Mouse (Mus musculus): ENCODE data around the gene Ccdc182. TPM values are rescaled to one million over a fixed set of nuclear protein-coding genes. Genes with fewer than 3 reads are reported as not detected.

Ccdc182 gene
- polyA plus RNA-seq, 1 experiment, result not detected

DNA sequence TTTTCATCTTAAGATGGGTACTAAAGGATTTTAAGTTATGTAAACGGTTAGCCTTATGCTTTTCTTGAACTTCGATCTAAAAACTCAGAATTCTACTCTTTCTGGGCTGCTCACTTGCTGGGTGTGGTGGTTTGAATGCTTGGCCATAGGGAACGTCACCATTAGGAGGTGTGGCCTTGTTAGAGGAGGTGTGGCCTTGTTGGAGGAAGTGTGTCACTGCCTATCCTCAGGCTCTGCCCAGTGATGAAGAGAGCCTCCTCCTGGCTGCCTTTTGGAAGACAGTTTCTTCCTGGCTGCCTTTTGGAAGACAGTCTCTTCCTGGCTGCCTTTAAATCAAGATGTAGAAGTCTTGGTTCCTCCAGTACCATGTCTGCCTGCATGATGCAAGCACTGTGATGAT lies 22.0 kb upstream of the Ccdc182 start:
- TF ChIP-seq POLR2A (IDR thresholded peaks at IDR 0.05; ENCODE audit: low read depth, low read length), result no peak
- TF ChIP-seq CTCF (IDR thresholded peaks at IDR 0.05; ENCODE audit: extremely low read depth, insufficient read depth, insufficient read length, insufficient replicate concordance), result no peak
- Histone ChIP-seq H3K4me1 (ENCODE audit: control insufficient read depth, insufficient read depth, insufficient read length) (no peaks in the 10 kb centered on the region), H3K36me3 (ENCODE audit: control insufficient read depth, insufficient read depth, low read length) (no peaks in the 10 kb centered on the region), H3K4me3 (ENCODE audit: extremely low read depth, insufficient read depth, insufficient read length) (no peak overlapping the region), H3K27me3 (ENCODE audit: control insufficient read depth, insufficient read depth, low read length) (peaks cover 2% of the 10 kb centered on the region; the same call in 1 of the 2 replicates), H3K27ac (ENCODE audit: insufficient read depth, low read length) (no peak overlapping the region)
- WGBS, result 58% methylated on average over 3 of the region's 3 CpGs
- DNase-seq (ENCODE audit: low read depth in 1 of 2, low spot score in 2 of 2), result no peak

- 67% methylated on average over 23 of the region's 23 CpGs for WGBS
These were observed 19.6 kb upstream of the Ccdc182 start for GRCm38 (mm10) chr11:88274111-88274879.

GRCm38 (mm10) chr11:88274901-88275498 lies 18.9 kb upstream of the Ccdc182 start:
- 51% methylated on average over 13 of the region's 13 CpGs for WGBS
- Histone ChIP-seq H3K27me3 (ENCODE audit: control insufficient read depth, insufficient read depth, low read length) (peaks cover 2% of the 10 kb centered on the region; the same call in 1 of the 2 replicates), H3K27ac (ENCODE audit: insufficient read depth, low read length) (no peak overlapping the region), H3K4me3 (ENCODE audit: extremely low read depth, insufficient read depth, insufficient read length) (no peak overlapping the region), H3K4me1 (ENCODE audit: control insufficient read depth, insufficient read depth, insufficient read length) (no peaks in the 10 kb centered on the region), H3K36me3 (ENCODE audit: control insufficient read depth, insufficient read depth, low read length) (no peaks in the 10 kb centered on the region)
- TF ChIP-seq POLR2A (IDR thresholded peaks at IDR 0.05; ENCODE audit: low read depth, low read length) (no peak), CTCF (IDR thresholded peaks at IDR 0.05; ENCODE audit: extremely low read depth, insufficient read depth, insufficient read length, insufficient replicate concordance) (no peak)
- no peak for DNase-seq (ENCODE audit: low read depth in 1 of 2, low spot score in 2 of 2)

More at GRCm38 (mm10) chr11:88274111-88274879, 19.6 kb upstream of the Ccdc182 start:
- Histone ChIP-seq H3K4me1 (ENCODE audit: control insufficient read depth, insufficient read depth, insufficient read length) (no peaks in the 10 kb centered on the region), H3K27ac (ENCODE audit: insufficient read depth, low read length) (no peak overlapping the region), H3K27me3 (ENCODE audit: control insufficient read depth, insufficient read depth, low read length) (peaks cover 2% of the 10 kb centered on the region; the same call in 1 of the 2 replicates), H3K4me3 (ENCODE audit: extremely low read depth, insufficient read depth, insufficient read length) (no peak overlapping the region), H3K36me3 (ENCODE audit: control insufficient read depth, insufficient read depth, low read length) (no peaks in the 10 kb centered on the region)
- TF ChIP-seq POLR2A (IDR thresholded peaks at IDR 0.05; ENCODE audit: low read depth, low read length) (no peak), CTCF (IDR thresholded peaks at IDR 0.05; ENCODE audit: extremely low read depth, insufficient read depth, insufficient read length, insufficient replicate concordance) (no peak)
- no peak for DNase-seq (ENCODE audit: low read depth in 1 of 2, low spot score in 2 of 2)

DNA sequence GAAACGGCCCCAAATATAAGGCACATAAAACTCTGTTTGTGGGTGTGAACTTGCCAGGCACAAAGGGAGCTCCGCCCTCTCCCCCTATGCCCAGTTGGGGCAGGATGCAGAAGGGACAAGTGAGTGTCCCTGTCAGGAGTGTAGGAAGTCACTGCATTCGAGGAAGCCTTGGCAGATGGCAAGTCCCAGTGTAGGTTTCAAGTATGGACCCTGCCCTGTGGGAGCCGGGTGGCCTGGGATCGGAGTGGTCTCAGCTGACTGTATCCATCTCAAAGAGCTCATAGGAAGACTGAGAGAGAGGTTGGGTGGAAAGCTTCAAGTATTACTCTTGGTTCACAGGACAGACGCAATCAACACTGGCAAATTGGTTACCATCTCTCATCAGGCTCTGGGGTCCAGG lies 17.9 kb upstream of the Ccdc182 start:
- whole genome bisulfite sequencing, result 82% methylated on average over 6 of the region's 6 CpGs
- no peak for TF ChIP-seq CTCF (IDR thresholded peaks at IDR 0.05; ENCODE audit: extremely low read depth, insufficient read depth, insufficient read length, insufficient replicate concordance)
- no peak for TF ChIP-seq POLR2A (IDR thresholded peaks at IDR 0.05; ENCODE audit: low read depth, low read length)
- no peak overlapping the region for H3K27ac ChIP-seq (ENCODE audit: insufficient read depth, low read length)

DNA sequence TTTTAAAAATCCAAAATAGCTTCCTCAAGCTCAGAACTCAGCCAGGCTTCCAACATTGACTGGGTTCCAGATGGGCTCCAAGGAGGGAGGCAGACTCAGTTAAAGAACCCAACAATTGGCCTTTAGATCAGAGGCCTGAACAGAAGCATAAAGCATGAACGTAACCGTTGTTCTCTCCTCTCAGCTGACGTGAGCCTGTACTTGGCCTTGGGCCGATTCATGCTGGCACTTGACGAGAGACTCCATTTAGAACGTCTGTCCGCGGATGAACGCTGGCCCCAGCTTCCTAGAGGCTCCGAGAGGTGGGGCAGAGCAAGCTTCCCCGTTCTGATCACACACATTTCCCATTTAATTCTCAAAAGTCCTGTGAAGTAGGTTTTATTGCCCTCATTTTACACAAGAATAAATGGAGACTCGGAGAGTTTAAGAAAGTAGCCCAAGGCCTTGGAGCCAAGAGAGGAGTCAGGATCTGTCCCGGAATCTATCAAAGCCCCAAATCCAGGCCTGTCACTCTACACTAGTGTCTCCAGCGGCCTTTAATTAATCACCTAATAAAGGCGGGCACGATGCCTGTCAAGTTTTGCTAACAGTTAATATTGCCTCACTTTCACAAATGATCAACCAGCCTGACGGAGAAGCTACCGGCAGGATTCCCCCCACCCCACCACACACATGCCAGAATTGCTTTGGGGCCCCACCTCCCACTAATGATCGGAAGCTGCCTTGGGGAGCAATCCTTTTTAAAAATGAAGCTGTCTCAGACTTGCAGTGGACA lies 17.1 kb upstream of the Ccdc182 start:
- Histone ChIP-seq H3K36me3 (ENCODE audit: control insufficient read depth, insufficient read depth, low read length) (no peaks in the 10 kb centered on the region), H3K27ac (ENCODE audit: insufficient read depth, low read length) (no peak overlapping the region), H3K4me1 (ENCODE audit: control insufficient read depth, insufficient read depth, insufficient read length) (no peaks in the 10 kb centered on the region), H3K4me3 (ENCODE audit: extremely low read depth, insufficient read depth, insufficient read length) (no peak overlapping the region), H3K27me3 (ENCODE audit: control insufficient read depth, insufficient read depth, low read length) (peaks cover 2% of the 10 kb centered on the region; the same call in 1 of the 2 replicates)
- TF ChIP-seq POLR2A (IDR thresholded peaks at IDR 0.05; ENCODE audit: low read depth, low read length) (no peak), CTCF (IDR thresholded peaks at IDR 0.05; ENCODE audit: extremely low read depth, insufficient read depth, insufficient read length, insufficient replicate concordance) (no peak)
- WGBS, result 91% methylated on average over 19 of the region's 19 CpGs
- DNase-seq (ENCODE audit: low read depth in 1 of 2, low spot score in 2 of 2), result no peak

More for the DNA sequence above, 17.9 kb upstream of the Ccdc182 start:
- no peak for DNase-seq (ENCODE audit: low read depth in 1 of 2, low spot score in 2 of 2)
- no peak overlapping the region for H3K4me3 ChIP-seq (ENCODE audit: extremely low read depth, insufficient read depth, insufficient read length)
- no peaks in the 10 kb centered on the region for H3K36me3 ChIP-seq (ENCODE audit: control insufficient read depth, insufficient read depth, low read length)
- peaks cover 2% of the 10 kb centered on the region; the same call in 1 of the 2 replicates for H3K27me3 ChIP-seq (ENCODE audit: control insufficient read depth, insufficient read depth, low read length)
- H3K4me1 ChIP-seq (ENCODE audit: control insufficient read depth, insufficient read depth, insufficient read length), result no peaks in the 10 kb centered on the region

DNA sequence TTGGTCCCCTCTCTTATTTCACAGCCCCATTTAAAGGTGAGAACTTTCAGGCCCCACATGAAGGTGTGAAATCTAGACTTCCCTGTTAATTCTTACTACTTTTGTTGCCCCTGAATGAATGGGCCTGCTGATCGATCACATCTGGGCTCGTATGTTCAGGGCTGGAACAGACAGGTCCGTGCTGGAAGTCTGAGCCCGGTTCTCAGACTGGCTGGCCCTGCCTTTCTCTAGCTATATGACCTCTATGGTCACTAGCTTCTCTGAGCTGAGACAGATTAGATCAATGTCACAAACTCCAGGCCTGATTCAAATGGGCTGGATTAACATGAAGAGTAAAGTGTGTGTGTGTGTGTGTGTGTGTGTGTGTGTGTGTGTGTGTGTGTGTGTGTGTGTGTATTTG lies 14.9 kb upstream of the Ccdc182 start:
- Histone ChIP-seq H3K27ac (ENCODE audit: insufficient read depth, low read length) (no peak overlapping the region), H3K27me3 (ENCODE audit: control insufficient read depth, insufficient read depth, low read length) (peaks cover 2% of the 10 kb centered on the region; the same call in 1 of the 2 replicates), H3K4me3 (ENCODE audit: extremely low read depth, insufficient read depth, insufficient read length) (no peak overlapping the region), H3K36me3 (ENCODE audit: control insufficient read depth, insufficient read depth, low read length) (no peaks in the 10 kb centered on the region), H3K4me1 (ENCODE audit: control insufficient read depth, insufficient read depth, insufficient read length) (no peaks in the 10 kb centered on the region)
- DNase-seq (ENCODE audit: low read depth in 1 of 2, low spot score in 2 of 2), result no peak
- 77% methylated on average over 4 of the region's 4 CpGs for WGBS
- TF ChIP-seq CTCF (IDR thresholded peaks at IDR 0.05; ENCODE audit: extremely low read depth, insufficient read depth, insufficient read length, insufficient replicate concordance) (no peak), POLR2A (IDR thresholded peaks at IDR 0.05; ENCODE audit: low read depth, low read length) (no peak)
